In the genomic region with DNA sequence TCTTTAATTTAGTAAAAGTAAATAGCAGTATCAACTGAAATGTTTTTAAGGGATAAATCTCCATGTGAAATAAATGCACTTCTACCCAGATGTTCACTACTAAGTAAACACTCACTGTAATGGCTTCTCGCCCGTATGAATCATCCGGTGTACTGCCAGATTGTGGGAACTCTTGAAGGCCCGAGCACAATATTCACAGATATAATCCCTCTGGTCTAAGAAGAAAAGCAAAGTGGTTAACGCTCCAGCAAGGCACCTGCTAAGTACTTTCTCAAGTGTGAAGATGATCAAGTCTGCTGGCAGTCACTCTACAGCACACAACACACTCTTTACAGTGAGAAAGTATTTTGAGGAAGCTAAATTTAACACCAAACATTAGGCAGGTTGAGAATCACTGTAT, we compare ENCODE assay signal across 12 mouse cellular contexts. TPM values are rescaled to one million over a fixed set of nuclear protein-coding genes. Genes with fewer than 3 reads are reported as not detected.
A peak's percentile ranks its signal among the peaks of the same experiment; 100 is the strongest.
DNase-seq lines count a peak whose midpoint lies in the region; ATAC-seq lines count a peak whose summit lies in the region.
"Had no signal": no experiment of that assay in that cellular context is flagged by ENCODE, and none has a peak within 500 bp of the region (broad histone marks: within the 10 kb centered on the region; RNA-seq: fewer than 3 reads in every experiment).

No protein-coding gene starts in this region.

- peak; percentile 34 to 52 for DNase-seq in heart, adult 9 months (ENCODE audit: low spot score in 2 of 2)
- DNase-seq in 3T3-L1 (ENCODE audit: low read depth, low spot score): peak; percentile 94
- peak; percentile 93 for DNase-seq in NIH3T3 (ENCODE audit: low read depth)
- peak; percentile 19 for DNase-seq in gastrocnemius, postnatal 25 days
- DNase-seq in B cell, adult 2 months: no peak
- no peak for DNase-seq in cerebellum, adult 9-11 months
- DNase-seq: cerebellum, adult 11 months; kidney, postnatal 10 days; left cerebral cortex, postnatal 4 days had no signal

- H3K36me3 ChIP-seq in heart, embryonic 11.5 days (ENCODE audit: control insufficient read depth, insufficient read depth, low read length): peaks cover 17% of the 10 kb centered on the region

- H3K27ac ChIP-seq in heart, embryonic 11.5 days (ENCODE audit: low read depth, low read length): no peak overlapping the region
- H3K27ac ChIP-seq: liver, embryonic 15.5 days had no signal

- ATAC-seq in heart, embryonic 11.5 days (replicated peaks; ENCODE audit: insufficient number of reproducible peaks, low FRiP score, low TSS enrichment): no peak
- ATAC-seq: inflammation-experienced regulatory T-cells, adult 6 months had no signal

- H3K9me3 ChIP-seq in heart, embryonic 11.5 days (replicated peaks; ENCODE audit: control insufficient read depth, low read length): no peaks in the 10 kb centered on the region
- H3K9me3 ChIP-seq: liver, embryonic 15.5 days had no signal

- H3K4me1 ChIP-seq in heart, embryonic 11.5 days (ENCODE audit: control insufficient read depth, insufficient read depth, low read length): no peaks in the 10 kb centered on the region
- H3K4me1 ChIP-seq: liver, embryonic 15.5 days had no signal

- 89% methylated on average over 5 of the region's 5 CpGs for WGBS in heart, embryonic 11.5 days (ENCODE audit: insufficient replicate concordance)

- H3K4me2 ChIP-seq in heart, embryonic 11.5 days: no peak overlapping the region
- H3K4me2 ChIP-seq: liver, embryonic 15.5 days had no signal

- no peaks in the 10 kb centered on the region for H3K27me3 ChIP-seq in heart, embryonic 11.5 days (ENCODE audit: control insufficient read depth, insufficient read depth, low read length)
- H3K27me3 ChIP-seq: liver, embryonic 15.5 days had no signal

- no peak overlapping the region for H3K9ac ChIP-seq in heart, embryonic 11.5 days (ENCODE audit: low read depth, low read length)
- H3K9ac ChIP-seq: liver, embryonic 15.5 days had no signal

- H3K4me3 ChIP-seq in heart, embryonic 11.5 days (ENCODE audit: low read depth, low read length): no peak overlapping the region
- H3K4me3 ChIP-seq: liver, embryonic 15.5 days had no signal

RNA-seq across cellular contexts. Expression of gene Cntf, which starts 5.5 kb away (rescaled TPM):
- polyA plus RNA-seq in heart, embryonic 11.5 days (2014; fragmentation: Nextera tagmentation; extraction: Ambion mirVana): 0.48 and 0.54 TPM in 2 replicates
- 1 to 10 TPM; 3.2 to 3.4 TPM for total RNA-seq in gastrocnemius, postnatal 25 days (2021)

RNA-seq across cellular contexts. Expression of gene Zfp91, which starts 25.0 kb away (rescaled TPM):
- 7.2 and 9.3 TPM in 2 replicates for polyA plus RNA-seq in heart, embryonic 11.5 days (2014; fragmentation: Nextera tagmentation; extraction: Ambion mirVana)
- 10 to 100 TPM; 82.9 to 97.8 TPM for total RNA-seq in gastrocnemius, postnatal 25 days (2021)

RNA-seq across cellular contexts. Expression of gene Lpxn, which starts 25.1 kb away (rescaled TPM):
- 0.56 and 0.76 TPM in 2 replicates for polyA plus RNA-seq in heart, embryonic 11.5 days (2014; fragmentation: Nextera tagmentation; extraction: Ambion mirVana)
- under 1 TPM; 0.36 to 0.38 TPM for total RNA-seq in gastrocnemius, postnatal 25 days (2021)

Comparison
In these comparisons a context has a peak if more than half of its experiments do, and no peak if none do; other contexts are left out.
1. DNase-seq: peak in heart, adult 9 months (2 of 2), 3T3-L1 (single experiment), NIH3T3 (single experiment) and gastrocnemius, postnatal 25 days (single experiment); none in B cell, adult 2 months (0 of 2) and cerebellum, adult 9-11 months (single experiment).